Mouse (Mus musculus): ENCODE data around the gene Thrb.

DNA sequence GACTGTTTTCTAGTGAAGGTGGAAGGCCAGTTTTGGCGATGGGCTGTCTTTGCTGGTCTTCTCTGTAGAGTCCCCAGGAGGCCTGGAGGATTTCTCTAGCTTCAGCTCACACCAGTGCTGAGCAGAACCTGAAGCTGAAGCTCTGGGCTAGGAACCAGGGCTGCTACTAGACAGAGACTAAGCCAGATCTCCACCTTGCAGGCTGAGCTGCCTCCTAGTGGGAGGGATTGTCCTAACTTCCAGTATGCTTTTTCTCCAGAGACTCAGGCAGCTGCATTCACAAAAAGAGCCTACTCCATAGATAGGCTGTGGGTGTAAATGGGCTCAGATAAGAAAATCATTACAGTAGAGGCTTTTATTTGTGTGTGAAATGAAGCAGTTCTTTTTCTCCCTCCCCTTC, 267.4 kb downstream of the Thrb start:
- no peak for TF ChIP-seq POLR2A (IDR thresholded peaks at IDR 0.05; ENCODE audit: borderline replicate concordance, low read depth, low read length)
- TF ChIP-seq CTCF (IDR thresholded peaks at IDR 0.05; ENCODE audit: low read depth, low read length): no peak
